Mouse (Mus musculus): ENCODE measurements around the gene Dpy30. TPM values are rescaled to one million over a fixed set of nuclear protein-coding genes. Genes with fewer than 3 reads are reported as not detected.

Gene Dpy30
- polyA plus RNA-seq, 1 experiment from 2014 or later: 207 TPM

- under 1% methylated on average over 74 of the region's 80 CpGs for WGBS
- ATAC-seq (ENCODE audit: insufficient read depth): peak; percentile 86
Observed at GRCm38 (mm10) chr17:74294426-74295025, 29.2 kb downstream of the Dpy30 start.

GRCm38 (mm10) chr17:74293687-74294425, 29.9 kb downstream of the Dpy30 start:
- Histone ChIP-seq H3K4me1 (ENCODE audit: insufficient read depth) (peaks cover 10% of the 10 kb centered on the region; the same call in 1 of the 2 replicates), H3K4me3 (ENCODE audit: low read depth, low read length) (peak overlapping the region; percentile 91), H3K9ac (peak overlapping the region; percentile 90), H3K4me2 (peak overlapping the region; percentile 63), H3K36me3 (ENCODE audit: insufficient read depth) (peaks cover 3% of the 10 kb centered on the region; the same call in 1 of the 2 replicates), H3K27me3 (ENCODE audit: insufficient read depth, low read length) (no peaks in the 10 kb centered on the region), H3K27ac (ENCODE audit: low read depth) (peak overlapping the region; percentile 99), H3K9me3 (ENCODE audit: low read depth, low read length) (no peaks in the 10 kb centered on the region)
- no peak for ATAC-seq (ENCODE audit: insufficient read depth)
- peak; percentile 59 for DNase-seq
- no peak for TF ChIP-seq CTCF (IDR thresholded peaks at IDR 0.05; ENCODE audit: low read depth)
- WGBS: 2% methylated on average over 18 of the region's 18 CpGs

More at GRCm38 (mm10) chr17:74294426-74295025, 29.2 kb downstream of the Dpy30 start:
- Histone ChIP-seq H3K4me3 (ENCODE audit: low read depth, low read length) (peak overlapping the region; percentile 91), H3K27ac (ENCODE audit: low read depth) (peak overlapping the region; percentile 99), H3K9me3 (ENCODE audit: low read depth, low read length) (no peaks in the 10 kb centered on the region), H3K4me2 (peak overlapping the region; percentile 63), H3K9ac (peak overlapping the region; percentile 90), H3K4me1 (ENCODE audit: insufficient read depth) (peaks cover 10% of the 10 kb centered on the region; the same call in 1 of the 2 replicates), H3K27me3 (ENCODE audit: insufficient read depth, low read length) (no peaks in the 10 kb centered on the region), H3K36me3 (ENCODE audit: insufficient read depth) (peaks cover 8% of the 10 kb centered on the region; the same call in 1 of the 2 replicates)
- TF ChIP-seq CTCF (IDR thresholded peaks at IDR 0.05; ENCODE audit: low read depth): no peak
- DNase-seq: peak; percentile 88

GRCm38 (mm10) chr17:74291640-74292361, 31.9 kb downstream of the Dpy30 start:
- 74% methylated on average over 4 of the region's 4 CpGs for WGBS
- H3K9me3 ChIP-seq (ENCODE audit: low read depth, low read length): no peaks in the 10 kb centered on the region
- no peak for TF ChIP-seq CTCF (IDR thresholded peaks at IDR 0.05; ENCODE audit: low read depth)
- no peak for DNase-seq
- H3K4me2 ChIP-seq: peak overlapping the region; percentile 41; the same call in 1 of the 2 replicates
- H3K36me3 ChIP-seq (ENCODE audit: insufficient read depth): no peaks in the 10 kb centered on the region
- no peaks in the 10 kb centered on the region for H3K27me3 ChIP-seq (ENCODE audit: insufficient read depth, low read length)
- peaks cover 10% of the 10 kb centered on the region; the same call in 1 of the 2 replicates for H3K4me1 ChIP-seq (ENCODE audit: insufficient read depth)
- no peak for ATAC-seq (ENCODE audit: insufficient read depth)
- no peak overlapping the region for H3K4me3 ChIP-seq (ENCODE audit: low read depth, low read length)
- H3K27ac ChIP-seq (ENCODE audit: low read depth): no peak overlapping the region
- no peak overlapping the region for H3K9ac ChIP-seq

GRCm38 (mm10) chr17:74290869-74291268, 32.9 kb downstream of the Dpy30 start:
- Histone ChIP-seq H3K9ac (no peak overlapping the region), H3K4me2 (no peak overlapping the region), H3K27me3 (ENCODE audit: insufficient read depth, low read length) (no peaks in the 10 kb centered on the region), H3K27ac (ENCODE audit: low read depth) (no peak overlapping the region), H3K36me3 (ENCODE audit: insufficient read depth) (no peaks in the 10 kb centered on the region), H3K4me3 (ENCODE audit: low read depth, low read length) (no peak overlapping the region), H3K9me3 (ENCODE audit: low read depth, low read length) (no peaks in the 10 kb centered on the region), H3K4me1 (ENCODE audit: insufficient read depth) (peaks cover 10% of the 10 kb centered on the region; the same call in 1 of the 2 replicates)
- no peak for TF ChIP-seq CTCF (IDR thresholded peaks at IDR 0.05; ENCODE audit: low read depth)
- ATAC-seq (ENCODE audit: insufficient read depth) (no peak), DNase-seq (peak; percentile 30)

GRCm38 (mm10) chr17:74290198-74290597, 33.5 kb downstream of the Dpy30 start:
- H3K36me3 ChIP-seq (ENCODE audit: insufficient read depth): no peaks in the 10 kb centered on the region
- no peak overlapping the region for H3K4me2 ChIP-seq
- no peak overlapping the region for H3K9ac ChIP-seq
- no peak for ATAC-seq (ENCODE audit: insufficient read depth)
- no peaks in the 10 kb centered on the region for H3K27me3 ChIP-seq (ENCODE audit: insufficient read depth, low read length)
- peaks cover 10% of the 10 kb centered on the region; the same call in 1 of the 2 replicates for H3K4me1 ChIP-seq (ENCODE audit: insufficient read depth)
- H3K4me3 ChIP-seq (ENCODE audit: low read depth, low read length): no peak overlapping the region
- no peak for DNase-seq
- H3K27ac ChIP-seq (ENCODE audit: low read depth): no peak overlapping the region
- TF ChIP-seq CTCF (IDR thresholded peaks at IDR 0.05; ENCODE audit: low read depth): no peak
- 77% methylated on average over 3 of the region's 3 CpGs for WGBS
- H3K9me3 ChIP-seq (ENCODE audit: low read depth, low read length): no peaks in the 10 kb centered on the region

- H3K27ac ChIP-seq (ENCODE audit: low read depth): no peak overlapping the region
- H3K36me3 ChIP-seq (ENCODE audit: insufficient read depth): no peaks in the 10 kb centered on the region
- H3K4me2 ChIP-seq: no peak overlapping the region
- 85% methylated on average over 2 of the region's 2 CpGs for WGBS
- no peaks in the 10 kb centered on the region for H3K27me3 ChIP-seq (ENCODE audit: insufficient read depth, low read length)
- peaks cover 9% of the 10 kb centered on the region; the same call in 1 of the 2 replicates for H3K4me1 ChIP-seq (ENCODE audit: insufficient read depth)
- no peak for TF ChIP-seq CTCF (IDR thresholded peaks at IDR 0.05; ENCODE audit: low read depth)
- no peaks in the 10 kb centered on the region for H3K9me3 ChIP-seq (ENCODE audit: low read depth, low read length)
- H3K4me3 ChIP-seq (ENCODE audit: low read depth, low read length): no peak overlapping the region
- H3K9ac ChIP-seq: no peak overlapping the region
- no peak for DNase-seq
- no peak for ATAC-seq (ENCODE audit: insufficient read depth)
Observed at GRCm38 (mm10) chr17:74288626-74289025, 35.1 kb downstream of the Dpy30 start.

Data from lung, embryonic 14.5 days (tissue).